Mouse (Mus musculus) liver, postnatal 0 days (tissue): Measurements from ENCODE around the gene Magi2. TPM values are rescaled to one million over a fixed set of nuclear protein-coding genes. Genes with fewer than 3 reads are reported as not detected.

ENCODE experiments used
- ATAC-seq: fragments of 200-750 bp; cut with Nextera tagmentation; 2 replicates; pipeline ENCODE4 v1.8.0; 2017; ENCODE audit warnings: mild to moderate bottlenecking, moderate library complexity
- DNase-seq: peaks from one replicate; pipeline ENCODE4 v3.0.0-alpha.2; 2016
- H3K27ac ChIP-seq: fragments of 300-500 bp; sonication (generic); 2 replicates; pipeline ENCODE4 v1.5.1; 2014; ENCODE audit warnings: antibody characterized with exemption, moderate library complexity, mild to moderate bottlenecking, low read depth
- H3K27me3 ChIP-seq: fragments of 300-500 bp; sonication (generic); 2 replicates; pipeline ENCODE4 v1.6.1; 2014; ENCODE audit warnings: low read length, control low read depth, mixed read lengths; ENCODE audit not compliant: insufficient read depth
- H3K36me3 ChIP-seq: fragments of 300-500 bp; sonication (generic); replicated peaks from 2 replicates; pipeline ENCODE4 v1.6.1; 2014; ENCODE audit warnings: mild to moderate bottlenecking, control low read depth, low read length, moderate library complexity, mixed read lengths; ENCODE audit not compliant: insufficient read depth
- H3K4me1 ChIP-seq: fragments of 300-500 bp; sonication (generic); 2 replicates; pipeline ENCODE4 v1.6.1; 2014; ENCODE audit warnings: antibody characterized with exemption, mild to moderate bottlenecking, control low read depth; ENCODE audit not compliant: insufficient read depth
- H3K4me2 ChIP-seq: fragments of 300-500 bp; sonication (generic); 2 replicates; pipeline ENCODE4 v1.6.1; 2014; ENCODE audit warnings: low read depth, mild to moderate bottlenecking, low read length, moderate library complexity, mixed read lengths
- H3K4me3 ChIP-seq: fragments of 300-500 bp; sonication (generic); 2 replicates; pipeline ENCODE4 v1.5.1; 2014; ENCODE audit warnings: low read depth, low read length
- H3K9ac ChIP-seq: fragments of 300-500 bp; sonication (generic); replicated peaks from 2 replicates; pipeline ENCODE4 v1.6.1; 2014; ENCODE audit warnings: mild to moderate bottlenecking, moderate library complexity
- H3K9me3 ChIP-seq: fragments of 300-500 bp; sonication (generic); 2 replicates; pipeline ENCODE4 v1.6.1; 2016; ENCODE audit warnings: mild to moderate bottlenecking, control low read depth, low read length, mixed read lengths
- CTCF ChIP-seq: sonication (generic); IDR thresholded peaks from 2 replicates; pipeline ENCODE4 v1.5.1; 2016; ENCODE audit warnings: antibody characterized with exemption, low read depth
- EP300 ChIP-seq: IDR thresholded peaks from 2 replicates; pipeline ENCODE4 v1.6.1; 2016; ENCODE audit warnings: antibody characterized with exemption, low read depth, mild to moderate bottlenecking
- WGBS: fragments of 180-500 bp; shearing (Covaris S2); extraction: QIAGEN DNeasy Blood & Tissue Kit; methylation state at CpG from one replicate; pipeline ENCODE4 v1.1.7; 2014; ENCODE audit not compliant: insufficient replicate concordance; 5-methylcytosine and 5-hydroxymethylcytosine counted together
- polyA plus RNA-seq: library from polyadenylated mRNA; unstranded; fragments of >200 nt; fragmentation: Nextera tagmentation; extraction: Ambion mirVana; gene quantifications from 2 replicates; pipeline ENCODE4 v1.2.1, GENCODE M21; 2015

Magi2 gene
- polyA plus RNA-seq, 1 experiment from 2014 or later: 0.08 TPM

GRCm38 (mm10) chr5:20082368-20082767 is 855.5 kb downstream of the Magi2 start:
- DNase-seq: no peak
- 70% methylated on average over 1 of the region's 1 CpGs for WGBS
- TF ChIP-seq EP300: no peak
- no peak for TF ChIP-seq CTCF
- ATAC-seq: no peak
- Histone ChIP-seq H3K4me1 (no peaks in the 10 kb centered on the region), H3K4me3 (no peak overlapping the region), H3K27ac (no peak overlapping the region), H3K9me3 (no peaks in the 10 kb centered on the region), H3K36me3 (no peaks in the 10 kb centered on the region), H3K27me3 (no peaks in the 10 kb centered on the region), H3K4me2 (no peak overlapping the region), H3K9ac (no peak overlapping the region)

GRCm38 (mm10) chr5:20087083-20087482 is 860.2 kb downstream of the Magi2 start:
- H3K9me3 ChIP-seq: no peaks in the 10 kb centered on the region
- H3K27ac ChIP-seq: no peak overlapping the region
- no peak for ATAC-seq
- TF ChIP-seq CTCF (no peak), EP300 (no peak)
- H3K4me2 ChIP-seq: no peak overlapping the region
- no peaks in the 10 kb centered on the region for H3K27me3 ChIP-seq
- H3K9ac ChIP-seq: no peak overlapping the region
- no peak overlapping the region for H3K4me3 ChIP-seq
- WGBS: 61% methylated on average over 6 of the region's 6 CpGs
- no peak for DNase-seq
- no peaks in the 10 kb centered on the region for H3K4me1 ChIP-seq
- no peaks in the 10 kb centered on the region for H3K36me3 ChIP-seq

GRCm38 (mm10) chr5:20103869-20104268 is 877.0 kb downstream of the Magi2 start:
- H3K9ac ChIP-seq: no peak overlapping the region
- H3K27me3 ChIP-seq: no peaks in the 10 kb centered on the region
- no peak overlapping the region for H3K4me3 ChIP-seq
- H3K4me1 ChIP-seq: no peaks in the 10 kb centered on the region
- no peak overlapping the region for H3K27ac ChIP-seq
- DNase-seq: no peak
- H3K9me3 ChIP-seq: no peaks in the 10 kb centered on the region
- H3K4me2 ChIP-seq: no peak overlapping the region
- no peak for ATAC-seq
- TF ChIP-seq CTCF (no peak), EP300 (no peak)
- H3K36me3 ChIP-seq: no peaks in the 10 kb centered on the region

- ATAC-seq: no peak
- Histone ChIP-seq H3K4me3 (no peak overlapping the region), H3K4me2 (no peak overlapping the region), H3K27me3 (no peaks in the 10 kb centered on the region), H3K27ac (no peak overlapping the region), H3K36me3 (no peaks in the 10 kb centered on the region), H3K9ac (no peak overlapping the region), H3K9me3 (no peaks in the 10 kb centered on the region), H3K4me1 (no peaks in the 10 kb centered on the region)
- no peak for DNase-seq
- WGBS: 67% methylated on average over 3 of the region's 3 CpGs
- TF ChIP-seq EP300 (no peak), CTCF (no peak)
Measured at GRCm38 (mm10) chr5:20104496-20104895, 877.7 kb downstream of the Magi2 start.

- H3K4me3 ChIP-seq: no peak overlapping the region
- TF ChIP-seq EP300 (no peak), CTCF (no peak)
- 71% methylated on average over 3 of the region's 3 CpGs for WGBS
- H3K9me3 ChIP-seq: no peaks in the 10 kb centered on the region
- no peak overlapping the region for H3K4me2 ChIP-seq
- H3K9ac ChIP-seq: no peak overlapping the region
- DNase-seq (no peak), ATAC-seq (no peak)
- no peaks in the 10 kb centered on the region for H3K4me1 ChIP-seq
- no peaks in the 10 kb centered on the region for H3K36me3 ChIP-seq
- H3K27ac ChIP-seq: no peak overlapping the region
- H3K27me3 ChIP-seq: no peaks in the 10 kb centered on the region
Measured at GRCm38 (mm10) chr5:20109496-20109895, 882.7 kb downstream of the Magi2 start.

GRCm38 (mm10) chr5:20117156-20117555 is 890.3 kb downstream of the Magi2 start:
- ATAC-seq: no peak
- Histone ChIP-seq H3K4me1 (no peaks in the 10 kb centered on the region), H3K9ac (no peak overlapping the region), H3K27ac (no peak overlapping the region), H3K27me3 (no peaks in the 10 kb centered on the region), H3K4me2 (no peak overlapping the region), H3K36me3 (no peaks in the 10 kb centered on the region), H3K4me3 (no peak overlapping the region), H3K9me3 (no peaks in the 10 kb centered on the region)
- no peak for DNase-seq
- no peak for TF ChIP-seq EP300
- TF ChIP-seq CTCF: no peak
- 73% methylated on average over 3 of the region's 3 CpGs for WGBS

GRCm38 (mm10) chr5:20140235-20140634 is 913.4 kb downstream of the Magi2 start:
- Histone ChIP-seq H3K4me1 (no peaks in the 10 kb centered on the region), H3K9me3 (no peaks in the 10 kb centered on the region), H3K4me3 (no peak overlapping the region), H3K36me3 (no peaks in the 10 kb centered on the region), H3K9ac (no peak overlapping the region), H3K27ac (no peak overlapping the region), H3K27me3 (no peaks in the 10 kb centered on the region), H3K4me2 (no peak overlapping the region)
- WGBS: 64% methylated on average over 2 of the region's 2 CpGs
- TF ChIP-seq EP300: no peak
- DNase-seq: no peak
- no peak for ATAC-seq
